Mouse (Mus musculus): ENCODE measurements around the gene P2rx7.

DNA sequence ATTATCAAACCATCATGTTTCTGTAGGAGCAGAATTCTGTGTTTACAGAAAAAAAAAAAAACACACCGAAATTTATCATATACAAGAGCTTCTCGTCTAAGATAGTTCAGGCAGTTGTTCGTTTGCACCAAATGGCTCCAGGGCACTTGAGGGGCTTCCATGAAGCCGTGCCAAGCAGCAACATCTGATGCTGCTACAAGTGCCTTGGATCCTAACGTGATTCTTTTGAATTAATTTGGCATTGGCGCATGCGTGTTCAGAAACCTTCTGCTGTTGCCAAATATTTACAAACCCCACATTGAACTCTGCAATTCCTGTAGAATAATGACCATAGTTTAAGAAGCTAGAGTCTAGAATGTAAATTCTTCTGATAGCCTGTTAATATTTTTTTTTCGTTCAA is 51.8 kb downstream of the P2rx7 start:
- TF ChIP-seq CTCF (IDR thresholded peaks at IDR 0.05): no peak
- no peak for TF ChIP-seq EP300 (IDR thresholded peaks at IDR 0.05)

Data from lung, postnatal 0 days (tissue).